Mouse (Mus musculus): ENCODE results near the gene Acsl4.

DNA sequence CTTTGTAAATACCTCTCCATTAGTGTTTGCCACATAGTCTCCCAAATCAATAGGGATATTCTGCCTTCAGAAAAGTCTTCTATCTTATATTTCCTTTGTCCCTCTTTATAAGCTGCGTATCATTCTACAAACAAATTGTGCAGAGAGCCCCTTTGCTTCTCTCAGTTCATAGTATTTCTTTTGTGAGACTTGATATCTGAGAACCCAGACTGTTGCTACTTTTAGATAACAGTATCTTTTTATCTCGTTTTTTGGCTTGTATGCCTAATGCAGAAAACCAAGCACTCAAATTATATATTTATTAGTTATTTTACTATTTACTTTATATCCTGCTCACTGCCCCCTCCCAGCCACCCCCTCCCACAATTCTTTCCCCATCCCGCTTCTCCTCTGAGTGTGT, 19.7 kb upstream of the Acsl4 start:
- no peak for TF ChIP-seq CTCF (IDR thresholded peaks at IDR 0.05; ENCODE audit: control insufficient read depth, insufficient read depth, insufficient replicate concordance, low read depth, low read length)
- TF ChIP-seq POLR2A (IDR thresholded peaks at IDR 0.05; ENCODE audit: control insufficient read depth, low read depth, low read length), result no peak
